Comparison of ENCODE assay signal across 23 mouse cellular contexts in genomic region chr4:58530706-58531105, GRCm38 (mm10).
"Had no signal": no experiment of that assay in that cellular context is flagged by ENCODE, and none has a peak within 500 bp of the region (broad histone marks: within the 10 kb centered on the region; RNA-seq: fewer than 3 reads in every experiment).

No protein-coding gene starts in this region.

- DNase-seq: kidney, adult 18-20 months; kidney, adult 9 months; kidney, postnatal 14 days; layer of hippocampus, adult 9-11 months; liver; lung, adult 18-20 months; lung, postnatal 10 days; lung, postnatal 36 days; right cerebral cortex, adult 18-20 months; right cerebral cortex, postnatal 14 days; right cerebral cortex, postnatal 4 days; spleen, adult 18-20 months; thymus, postnatal 25 days had no signal

- H3K27me3 ChIP-seq: limb, embryonic 13.5 days; liver, embryonic 12.5 days; liver, embryonic 15.5 days; lung, embryonic 15.5 days; midbrain, embryonic 12.5 days; stomach, embryonic 15.5 days had no signal

- ATAC-seq: liver, embryonic 12.5 days; midbrain, embryonic 16.5 days had no signal

- H3K4me1 ChIP-seq: liver, embryonic 15.5 days; megakaryocyte, embryonic 14.5 days had no signal

- H3K9me3 ChIP-seq: limb, embryonic 13.5 days; liver, embryonic 12.5 days; liver, embryonic 15.5 days; lung, embryonic 15.5 days; megakaryocyte, embryonic 14.5 days; midbrain, embryonic 12.5 days; stomach, embryonic 15.5 days had no signal

- H3K9ac ChIP-seq: limb, embryonic 13.5 days; liver, embryonic 12.5 days; liver, embryonic 15.5 days; lung, embryonic 15.5 days; midbrain, embryonic 12.5 days; stomach, embryonic 15.5 days had no signal

- H3K36me3 ChIP-seq: liver, embryonic 12.5 days; liver, embryonic 15.5 days; lung, embryonic 15.5 days; midbrain, embryonic 12.5 days; stomach, embryonic 15.5 days had no signal

- H3K27ac ChIP-seq: layer of hippocampus, adult 2 months; limb, embryonic 13.5 days; liver, embryonic 12.5 days; liver, embryonic 15.5 days; lung, embryonic 15.5 days; midbrain, embryonic 12.5 days; stomach, embryonic 15.5 days had no signal

- H3K4me2 ChIP-seq: liver, embryonic 12.5 days; liver, embryonic 15.5 days; lung, embryonic 15.5 days; midbrain, embryonic 12.5 days; stomach, embryonic 15.5 days had no signal

- H3K4me3 ChIP-seq: layer of hippocampus, adult 2 months; limb, embryonic 13.5 days; liver, embryonic 12.5 days; liver, embryonic 15.5 days; lung, embryonic 15.5 days; megakaryocyte, embryonic 14.5 days; midbrain, embryonic 12.5 days; myocyte; stomach, embryonic 15.5 days had no signal
